Mouse (Mus musculus): ENCODE measurements around the gene Itga5. TPM values are rescaled to one million over a fixed set of nuclear protein-coding genes. Genes with fewer than 3 reads are reported as not detected.

Itga5 gene
- polyA plus RNA-seq, 1 experiment from 2014 or later = 21.2 TPM

DNA sequence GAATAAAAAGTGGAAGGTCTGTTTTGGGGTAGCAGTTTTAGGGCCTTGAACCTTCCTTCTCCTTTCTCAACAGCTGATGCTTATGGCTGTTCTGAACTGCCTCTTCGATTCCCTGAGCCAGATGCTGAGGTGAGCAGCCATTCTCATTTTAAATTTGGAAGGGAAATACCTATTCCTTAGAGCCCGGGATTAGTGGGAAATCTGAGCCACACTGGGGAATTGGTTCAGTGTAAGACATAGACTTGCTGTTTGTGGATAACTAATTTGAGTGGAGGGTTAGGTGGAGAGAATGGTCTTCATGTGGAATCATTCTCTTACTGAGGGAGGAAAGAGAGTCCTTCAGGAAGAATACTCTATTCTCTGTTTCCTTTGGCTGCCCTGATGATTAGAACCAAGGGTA lies 71.9 kb downstream of the Itga5 start:
- H3K9me3 ChIP-seq = no peaks in the 10 kb centered on the region
- H3K4me2 ChIP-seq (replicated peaks) = no peak overlapping the region
- H3K4me3 ChIP-seq = no peak overlapping the region
- H3K27ac ChIP-seq (replicated peaks) = no peak overlapping the region
- 69% methylated on average over 2 of the region's 2 CpGs for WGBS
- H3K4me1 ChIP-seq = peaks cover 46% of the 10 kb centered on the region
- ATAC-seq (ENCODE audit: low FRiP score, low read depth) = no peak
- no peaks in the 10 kb centered on the region for H3K27me3 ChIP-seq
- peaks cover 50% of the 10 kb centered on the region for H3K36me3 ChIP-seq
- H3K9ac ChIP-seq (replicated peaks) = no peak overlapping the region

Small RNAs within 50 kb of the gene (microRNA-seq; reads per million reads assigned to microRNA genes)
- 0.70 reads per million for gene Mir6963

Other genes with a start within 250 kb of the Itga5 start
- gene Smug1, start 199.7 kb downstream of the Itga5 start, polyA plus RNA-seq (2016; fragmentation: Nextera tagmentation; extraction: Ambion mirVana) = 27.5 and 28.9 TPM in 2 replicates
- gene Cbx5, start 126.9 kb downstream of the Itga5 start, polyA plus RNA-seq (2016; fragmentation: Nextera tagmentation; extraction: Ambion mirVana) = 203 and 216 TPM in 2 replicates
- 1,196 and 1,287 TPM in 2 replicates for gene Hnrnpa1, start 126.3 kb downstream of the Itga5 start, polyA plus RNA-seq (2016; fragmentation: Nextera tagmentation; extraction: Ambion mirVana)
- gene Nfe2, start 108.4 kb downstream of the Itga5 start, polyA plus RNA-seq (2016; fragmentation: Nextera tagmentation; extraction: Ambion mirVana) = 3.4 and 3.8 TPM in 2 replicates
- 232 and 235 TPM in 2 replicates for gene Copz1, start 94.0 kb downstream of the Itga5 start, polyA plus RNA-seq (2016; fragmentation: Nextera tagmentation; extraction: Ambion mirVana)
- 0.10 and 0.20 TPM in 2 replicates for gene Gpr84, start 56.2 kb downstream of the Itga5 start, polyA plus RNA-seq (2016; fragmentation: Nextera tagmentation; extraction: Ambion mirVana)
- gene Zfp385a, start 26.7 kb downstream of the Itga5 start, polyA plus RNA-seq (2016; fragmentation: Nextera tagmentation; extraction: Ambion mirVana) = 19.6 and 20.8 TPM in 2 replicates
- not detected in 2 replicates for gene Gtsf1, start 63.7 kb upstream of the Itga5 start, polyA plus RNA-seq (2016; fragmentation: Nextera tagmentation; extraction: Ambion mirVana)
- gene Gtsf2, start 81.7 kb upstream of the Itga5 start, polyA plus RNA-seq (2016; fragmentation: Nextera tagmentation; extraction: Ambion mirVana) = 0.34 TPM in 1 of 2 replicates, not detected in the other
- gene Nckap1l, start 87.0 kb upstream of the Itga5 start, polyA plus RNA-seq (2016; fragmentation: Nextera tagmentation; extraction: Ambion mirVana) = 1.8 TPM in 2 replicates
- gene Pde1b, start 136.3 kb upstream of the Itga5 start, polyA plus RNA-seq (2016; fragmentation: Nextera tagmentation; extraction: Ambion mirVana) = 47.8 and 48.7 TPM in 2 replicates
- 66.3 and 66.7 TPM in 2 replicates for gene Ppp1r1a, start 171.2 kb upstream of the Itga5 start, polyA plus RNA-seq (2016; fragmentation: Nextera tagmentation; extraction: Ambion mirVana)
- not detected in 2 replicates for gene Glycam1, start 198.3 kb upstream of the Itga5 start, polyA plus RNA-seq (2016; fragmentation: Nextera tagmentation; extraction: Ambion mirVana)